Mouse (Mus musculus): Measurements from ENCODE around the gene Lca5.

Lca5 gene

GRCm38 (mm10) chr9:83440392-83441357 lies at the start of gene Lca5:
Gene Lca5, minus strand, starts transcription at chr9:83441127.
- peak; percentile 97 for DNase-seq (ENCODE audit: low read depth)

DNA sequence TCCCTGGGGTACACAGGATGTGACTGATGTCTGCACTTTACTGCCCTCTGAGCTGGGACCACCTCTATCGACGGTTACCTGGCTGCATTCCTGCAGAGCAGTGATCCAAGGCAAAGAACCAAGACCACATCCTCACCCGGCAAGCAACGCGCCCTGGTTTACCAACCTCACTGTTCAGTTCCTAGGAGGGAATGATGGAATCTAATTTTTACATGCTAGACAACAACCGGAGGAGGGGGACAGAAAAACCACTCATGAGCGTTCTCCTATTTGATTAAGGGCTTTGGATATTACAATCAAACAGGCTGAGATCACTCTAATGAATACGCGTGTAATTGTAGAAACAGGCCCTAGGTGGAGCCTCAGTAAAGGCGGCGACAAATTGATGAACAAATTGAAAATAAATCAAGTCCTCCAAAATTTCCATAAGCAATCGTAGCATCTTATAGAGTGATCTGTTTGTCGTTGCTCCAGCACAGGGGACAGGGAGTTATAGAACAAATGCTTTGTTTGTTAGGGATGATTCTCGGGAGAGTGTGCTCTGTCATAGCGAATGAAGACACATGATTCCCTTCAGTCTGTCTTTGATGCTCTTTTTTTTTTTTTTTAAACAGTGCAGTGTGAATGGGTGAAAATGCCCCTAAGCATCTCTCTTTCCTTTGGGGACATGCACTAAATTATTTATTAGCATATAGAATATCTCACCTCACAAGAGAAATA lies 47.7 kb upstream of the Lca5 start:
- no peak for DNase-seq (ENCODE audit: low read depth)

GRCm38 (mm10) chr9:83487771-83488470 lies 47.0 kb upstream of the Lca5 start:
- no peak for DNase-seq (ENCODE audit: low read depth)

DNA sequence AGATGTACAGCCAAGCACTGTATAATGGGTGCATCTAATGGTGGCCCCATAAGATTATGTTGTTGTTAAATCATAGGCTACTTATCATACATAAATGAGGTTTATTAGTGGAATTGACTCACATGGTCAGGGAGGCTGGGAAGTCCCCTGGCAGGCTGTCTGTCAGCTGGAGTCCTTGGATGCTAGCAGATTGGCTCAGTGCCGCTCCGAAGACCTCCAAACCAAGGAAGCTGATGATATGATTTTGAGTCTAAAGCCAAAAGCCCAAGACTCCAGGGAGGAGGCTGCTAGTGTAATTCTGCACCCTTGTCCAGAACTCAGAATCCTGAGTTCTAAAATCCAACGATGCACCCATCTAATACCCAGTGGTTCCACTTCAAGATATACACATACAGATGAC lies 45.0 kb upstream of the Lca5 start:
- no peak for DNase-seq (ENCODE audit: low read depth)

- no peak for DNase-seq (ENCODE audit: low read depth)
Measured at GRCm38 (mm10) chr9:83485357-83485756, 44.4 kb upstream of the Lca5 start.

- DNase-seq (ENCODE audit: low read depth) = no peak
Measured at GRCm38 (mm10) chr9:83483419-83483818, 42.5 kb upstream of the Lca5 start.

DNA sequence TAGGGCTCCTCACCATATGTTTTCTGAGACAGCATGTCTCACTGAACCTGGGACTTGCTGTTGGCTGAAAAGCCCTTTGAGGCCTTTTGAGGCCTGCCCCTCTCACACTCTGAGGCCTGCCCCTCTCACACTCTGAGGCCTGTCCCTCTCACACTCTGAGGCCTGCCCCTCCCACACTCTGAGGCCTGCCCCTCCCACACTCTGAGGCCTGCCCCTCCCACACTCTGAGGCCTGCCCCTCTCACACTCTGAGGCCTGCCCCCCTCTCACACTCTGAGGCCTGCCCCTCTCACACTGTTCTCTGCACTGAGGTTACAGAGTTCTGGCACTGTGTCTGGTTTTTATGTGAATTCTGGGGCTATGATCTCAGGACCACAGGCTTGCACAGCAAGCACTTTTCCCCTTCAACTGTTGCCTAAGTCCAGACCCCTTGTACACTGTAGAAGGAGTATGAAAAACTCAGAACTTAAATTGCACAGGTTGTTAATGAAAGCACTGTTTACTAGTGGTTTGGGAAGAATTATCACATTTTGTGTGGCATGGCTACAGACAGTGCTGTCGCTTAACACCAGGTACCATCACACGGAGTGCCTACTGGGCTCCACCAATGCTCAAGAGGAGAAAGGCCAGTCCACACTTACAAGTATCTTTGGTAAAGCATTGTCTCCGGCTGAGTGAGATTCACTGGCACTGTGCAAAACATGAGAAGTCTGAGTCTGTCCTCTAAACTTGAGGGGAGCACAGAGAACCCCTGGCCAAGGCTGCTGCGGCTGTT lies 41.4 kb upstream of the Lca5 start:
- DNase-seq (ENCODE audit: low read depth) = no peak

DNA sequence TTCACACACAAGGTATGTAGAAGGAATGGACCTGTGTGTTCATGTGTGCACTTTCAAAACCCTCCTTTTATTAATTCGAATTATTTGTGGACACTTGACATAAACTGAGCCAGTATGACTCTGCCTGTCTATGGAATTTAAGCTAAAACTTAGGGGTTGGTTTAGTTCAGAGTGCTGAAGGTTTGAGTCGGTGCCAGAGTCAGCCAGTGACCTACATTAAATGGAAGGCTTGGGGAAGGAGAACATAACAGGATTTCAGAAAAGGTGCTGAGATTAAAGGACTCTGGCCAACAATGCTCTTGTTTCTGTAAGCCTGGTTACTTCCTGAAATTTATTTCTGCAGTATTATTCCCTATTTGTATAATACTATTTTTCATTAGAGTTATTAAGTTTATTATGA lies 28.9 kb upstream of the Lca5 start:
- no peak for DNase-seq (ENCODE audit: low read depth)

DNA sequence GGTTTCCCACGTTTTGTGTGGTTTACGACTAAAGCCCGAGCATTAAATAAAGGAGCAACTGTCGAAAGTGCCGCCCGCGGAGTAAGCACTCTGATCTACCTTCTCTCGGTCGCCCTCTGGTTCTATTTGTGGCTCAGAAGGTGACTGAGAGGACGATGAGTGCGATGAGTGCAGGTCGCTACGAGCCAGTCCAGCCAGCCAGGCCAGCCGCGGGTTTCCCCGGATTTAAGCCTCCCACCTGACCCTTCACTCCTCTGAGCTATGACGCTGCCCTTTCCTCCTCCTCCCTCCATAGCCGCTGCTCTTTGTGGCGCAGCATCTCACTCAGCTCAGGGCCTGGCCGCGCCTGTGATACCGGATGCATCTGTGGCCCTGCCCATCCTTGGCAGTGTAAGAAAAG lies 6.8 kb upstream of the Lca5 start:
- peak; percentile 66 for DNase-seq (ENCODE audit: low read depth)

DNA sequence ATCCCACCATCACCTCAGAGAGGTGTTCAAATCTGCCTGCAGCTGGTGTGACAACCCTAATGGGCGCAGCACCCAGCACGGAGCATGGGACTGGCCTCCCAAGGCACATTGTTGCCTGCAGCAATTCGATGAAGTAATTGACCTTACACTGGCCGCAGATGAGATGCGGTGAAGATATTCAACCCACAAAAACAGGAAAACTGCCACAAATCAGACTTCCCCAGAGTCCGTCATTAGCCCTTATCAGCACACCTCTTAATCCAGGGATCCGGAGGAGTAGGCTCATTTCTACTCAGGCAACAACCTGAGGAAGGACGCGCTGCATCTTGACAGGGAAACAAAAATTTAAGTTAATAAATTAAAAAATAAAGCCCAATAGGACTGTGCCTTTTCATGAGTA lies 6.2 kb upstream of the Lca5 start:
- peak; percentile 7 for DNase-seq (ENCODE audit: low read depth)

- DNase-seq (ENCODE audit: low read depth) = peak; percentile 55
Measured at GRCm38 (mm10) chr9:83437621-83438020, 3.3 kb downstream of the Lca5 start.

- DNase-seq (ENCODE audit: low read depth) = no peak
Measured at GRCm38 (mm10) chr9:83434489-83434888, 6.4 kb downstream of the Lca5 start.

- peak; percentile 65 for DNase-seq (ENCODE audit: low read depth)
Measured at GRCm38 (mm10) chr9:83433661-83434060, 7.3 kb downstream of the Lca5 start.

DNA sequence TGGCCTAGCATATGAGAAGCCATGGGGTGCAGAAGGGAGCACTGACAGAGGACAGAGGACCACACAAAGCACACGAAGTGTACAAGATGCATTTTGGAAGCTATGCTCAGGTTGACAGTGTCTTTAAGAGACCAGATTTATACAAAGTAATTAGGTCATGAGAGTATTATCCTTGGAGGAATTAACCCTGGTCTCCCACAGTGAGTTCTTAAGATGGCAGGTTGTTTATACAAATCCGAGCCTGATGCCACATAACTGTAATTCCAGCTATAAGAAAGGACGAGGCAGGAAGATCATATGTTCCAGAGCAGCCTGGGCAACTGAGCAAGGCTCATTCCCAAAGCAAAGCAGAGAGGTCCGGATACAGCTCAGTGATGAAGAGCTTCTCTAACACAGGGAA lies 13.0 kb downstream of the Lca5 start:
- DNase-seq (ENCODE audit: low read depth) = no peak

DNA sequence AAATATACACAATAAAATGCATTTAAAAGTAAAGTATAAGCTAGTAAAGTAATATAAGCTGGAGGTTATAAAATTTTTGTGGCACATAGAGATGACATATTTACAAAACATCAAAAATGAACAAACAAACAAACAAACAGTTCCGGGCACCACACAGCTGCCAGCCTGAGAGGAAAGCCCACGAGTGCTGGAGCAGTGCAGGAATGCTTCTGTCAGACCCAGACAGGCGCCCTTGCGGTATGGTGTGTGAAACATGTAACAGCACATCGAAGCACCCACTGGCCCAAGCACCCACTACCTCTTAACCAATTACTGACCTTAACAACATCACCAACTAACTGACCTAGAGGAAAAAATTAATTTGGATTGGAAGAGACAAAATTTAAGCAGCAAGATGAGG lies 22.0 kb downstream of the Lca5 start:
- no peak for DNase-seq (ENCODE audit: low read depth)

DNA sequence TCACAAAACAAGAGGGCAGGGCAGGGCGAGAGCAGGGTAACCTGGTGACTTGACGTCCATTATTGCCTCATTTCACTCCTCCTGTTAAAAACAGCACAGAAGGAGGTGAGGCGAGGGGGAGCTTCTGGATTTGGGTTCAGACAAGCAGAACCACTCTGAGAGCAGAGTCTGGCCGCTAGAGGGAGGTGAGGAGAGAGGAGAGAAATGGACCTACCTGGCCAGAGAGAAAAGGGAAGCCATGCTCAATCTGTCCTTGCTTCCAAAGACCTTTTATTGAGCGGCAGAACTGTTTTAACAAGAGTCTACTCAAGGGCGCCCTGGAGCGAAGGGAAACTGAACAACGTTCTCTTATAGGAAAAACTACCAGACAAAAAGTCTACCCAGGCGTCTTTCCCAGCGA lies 27.9 kb downstream of the Lca5 start:
- DNase-seq (ENCODE audit: low read depth) = no peak

GRCm38 (mm10) chr9:83405150-83405549 lies 35.8 kb downstream of the Lca5 start:
- no peak for DNase-seq (ENCODE audit: low read depth)

DNA sequence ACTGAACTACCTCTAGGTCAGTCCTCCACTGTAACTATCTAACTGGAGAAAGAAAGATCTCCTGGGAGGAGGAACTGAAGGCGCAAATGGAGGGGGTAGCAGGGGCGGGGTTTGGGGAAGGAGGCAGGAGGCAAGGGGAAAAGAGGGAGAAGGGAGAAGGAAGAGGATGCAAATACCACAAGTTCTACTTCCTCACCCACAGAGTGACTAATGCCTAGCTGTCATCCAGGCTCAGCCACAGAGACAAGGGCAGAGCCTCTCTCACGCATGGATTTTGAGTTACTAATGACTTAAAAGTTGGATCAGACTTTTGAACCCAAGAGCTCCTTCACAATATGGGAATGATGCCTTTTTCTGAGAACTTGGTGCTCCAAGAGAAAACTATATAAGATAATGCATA lies 40.1 kb downstream of the Lca5 start:
- no peak for DNase-seq (ENCODE audit: low read depth)

DNA sequence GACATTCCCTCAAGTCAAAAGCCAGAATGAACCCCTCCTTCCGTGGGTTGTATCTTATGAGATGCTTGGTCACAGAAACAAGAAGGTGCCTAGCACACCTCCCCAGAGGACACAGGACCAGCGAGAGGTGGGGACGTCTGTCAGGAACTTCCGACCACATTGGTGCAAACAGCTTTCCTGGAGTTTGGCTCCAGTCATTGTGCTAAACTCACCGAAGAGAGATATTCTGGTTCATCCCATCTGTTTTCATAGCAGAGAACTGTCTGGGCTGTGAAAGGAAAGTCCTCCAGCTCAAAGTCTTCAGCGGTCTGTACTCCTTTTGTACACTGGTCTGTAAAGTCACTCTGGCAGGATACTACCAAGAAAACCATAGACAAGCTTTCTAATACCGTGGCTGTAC lies 41.5 kb downstream of the Lca5 start:
- DNase-seq (ENCODE audit: low read depth) = no peak

- DNase-seq (ENCODE audit: low read depth) = no peak
Measured at GRCm38 (mm10) chr9:83398260-83398659, 42.7 kb downstream of the Lca5 start.

DNA sequence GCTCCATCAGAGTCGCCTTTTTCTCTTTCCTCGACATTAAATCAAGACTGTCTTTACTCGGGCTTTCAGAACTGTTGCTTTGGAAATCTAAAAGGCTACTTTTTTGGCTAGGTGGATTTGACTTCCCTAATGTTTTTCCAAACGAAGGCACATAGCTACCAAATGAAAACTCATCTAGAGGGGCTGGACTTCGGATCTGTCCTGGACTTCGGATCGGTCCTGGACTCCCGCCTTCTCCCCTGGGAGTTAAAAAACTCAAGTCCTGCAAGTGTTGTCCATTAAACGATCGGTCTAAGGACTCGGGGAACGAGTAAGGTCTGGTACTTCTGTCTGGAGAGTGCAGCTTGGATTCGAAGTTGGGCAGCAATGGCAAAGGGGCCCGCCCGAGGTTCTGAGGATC lies 45.5 kb downstream of the Lca5 start:
- no peak for DNase-seq (ENCODE audit: low read depth)

DNA sequence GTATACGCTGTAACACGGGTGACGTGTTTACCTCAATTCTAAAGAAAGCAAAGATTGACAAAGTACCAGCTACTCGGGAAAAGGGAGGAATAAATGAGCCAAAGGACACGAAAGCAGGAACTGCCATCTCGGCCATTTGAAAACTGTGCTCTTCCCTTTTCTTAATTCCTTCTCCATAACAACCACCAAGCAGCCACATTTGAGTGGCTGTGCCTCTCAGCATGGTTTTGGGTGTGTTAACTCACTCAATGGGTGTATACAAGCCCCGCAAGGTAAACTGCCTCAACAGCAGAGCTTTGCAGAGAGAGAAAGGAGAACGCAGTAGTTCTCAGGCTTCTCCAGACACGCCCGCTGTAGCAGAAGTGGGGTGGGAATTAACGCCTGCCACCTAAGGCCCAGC lies 48.9 kb downstream of the Lca5 start:
- DNase-seq (ENCODE audit: low read depth) = no peak

Measured in naive thymus-derived CD4-positive, alpha-beta T cell, adult 2 months (primary cell).